ENCODE assay signal across 13 mouse cellular contexts in genomic region chr5:126201535-126201934, GRCm38 (mm10).
DNase-seq lines count a peak whose midpoint lies in the region; ATAC-seq lines count a peak whose summit lies in the region.
"Had no signal": no experiment of that assay in that cellular context is flagged by ENCODE, and none has a peak within 500 bp of the region (broad histone marks: within the 10 kb centered on the region; RNA-seq: fewer than 3 reads in every experiment).

No protein-coding gene starts in this region.

- no peaks in the 10 kb centered on the region; the same call in 1 of the 2 replicates for H3K27me3 ChIP-seq in neural tube, embryonic 12.5 days (replicated peaks)
- no peaks in the 10 kb centered on the region for H3K27me3 ChIP-seq in kidney, embryonic 15.5 days
- H3K27me3 ChIP-seq: liver, embryonic 15.5 days; midbrain, embryonic 12.5 days had no signal

- no peaks in the 10 kb centered on the region for H3K9me3 ChIP-seq in neural tube, embryonic 12.5 days
- no peaks in the 10 kb centered on the region for H3K9me3 ChIP-seq in kidney, embryonic 15.5 days (replicated peaks)
- H3K9me3 ChIP-seq: midbrain, embryonic 12.5 days had no signal

- peak overlapping the region; percentile 28; the same call in 1 of the 2 replicates for H3K4me2 ChIP-seq in neural tube, embryonic 12.5 days (replicated peaks)
- no peak overlapping the region for H3K4me2 ChIP-seq in kidney, embryonic 15.5 days
- H3K4me2 ChIP-seq: liver, embryonic 15.5 days; midbrain, embryonic 12.5 days had no signal

- peaks cover 5% of the 10 kb centered on the region; the same call in 1 of the 2 replicates for H3K4me1 ChIP-seq in neural tube, embryonic 12.5 days
- no peaks in the 10 kb centered on the region for H3K4me1 ChIP-seq in kidney, embryonic 15.5 days
- H3K4me1 ChIP-seq: liver, embryonic 15.5 days had no signal

- no peak overlapping the region for H3K9ac ChIP-seq in neural tube, embryonic 12.5 days
- no peak overlapping the region for H3K9ac ChIP-seq in kidney, embryonic 15.5 days
- H3K9ac ChIP-seq: liver, embryonic 15.5 days; midbrain, embryonic 12.5 days had no signal

- WGBS in neural tube, embryonic 12.5 days = 26% methylated on average over 4 of the region's 4 CpGs
- 23% methylated on average over 4 of the region's 4 CpGs for WGBS in kidney, embryonic 15.5 days

- H3K4me3 ChIP-seq in neural tube, embryonic 12.5 days = no peak overlapping the region
- no peak overlapping the region for H3K4me3 ChIP-seq in kidney, embryonic 15.5 days (replicated peaks)
- H3K4me3 ChIP-seq: erythroblast, embryonic 14.5 days; liver, embryonic 15.5 days; midbrain, embryonic 12.5 days had no signal

- no peak for ATAC-seq in neural tube, embryonic 12.5 days (ENCODE audit: low FRiP score, low read depth)
- ATAC-seq in kidney, embryonic 15.5 days (replicated peaks; ENCODE audit: low FRiP score) = no peak

- no peak overlapping the region for H3K27ac ChIP-seq in neural tube, embryonic 12.5 days
- H3K27ac ChIP-seq in kidney, embryonic 15.5 days = no peak overlapping the region
- H3K27ac ChIP-seq: liver, embryonic 15.5 days; midbrain, embryonic 12.5 days had no signal

- DNase-seq in cerebellum, postnatal 10 days = peak; percentile 49 to 56
- no peak for DNase-seq in cerebellum, postnatal 36 days
- peak; percentile 42 to 56 for DNase-seq in left cerebral cortex, postnatal 14 days (ENCODE audit: low spot score in 2 of 2)
- no peak for DNase-seq in left cerebral cortex, postnatal 10 days (ENCODE audit: extremely low spot score in 1 of 2, low spot score in 2 of 2)
- DNase-seq in embryo, embryonic 11 days = peak; percentile 44
- DNase-seq in gastrocnemius, adult 8-10 months (ENCODE audit: low spot score in 2 of 2) = no peak
- DNase-seq: B cell, adult 2 months; heart, postnatal 36 days had no signal

- intact Hi-C loops in left cerebral cortex, postnatal 14 days (cut with DNase I) = no loop called here
- intact Hi-C loops in left cerebral cortex, postnatal 10 days (cut with DNase I) = no loop called here

- H3K36me3 ChIP-seq in neural tube, embryonic 12.5 days = no peaks in the 10 kb centered on the region
- H3K36me3 ChIP-seq in kidney, embryonic 15.5 days = no peaks in the 10 kb centered on the region
- H3K36me3 ChIP-seq: liver, embryonic 15.5 days; midbrain, embryonic 12.5 days had no signal

Comparison
In these comparisons a context has a peak if more than half of its experiments do, and no peak if none do; other contexts are left out.
1. DNase-seq: peak in cerebellum, postnatal 10 days (2 of 2), left cerebral cortex, postnatal 14 days (2 of 2) and embryo, embryonic 11 days (single experiment); none in cerebellum, postnatal 36 days (0 of 2), left cerebral cortex, postnatal 10 days (0 of 2) and gastrocnemius, adult 8-10 months (0 of 2).